Mouse (Mus musculus): Measurements from ENCODE around the gene Pzp.

Gene Pzp

DNA sequence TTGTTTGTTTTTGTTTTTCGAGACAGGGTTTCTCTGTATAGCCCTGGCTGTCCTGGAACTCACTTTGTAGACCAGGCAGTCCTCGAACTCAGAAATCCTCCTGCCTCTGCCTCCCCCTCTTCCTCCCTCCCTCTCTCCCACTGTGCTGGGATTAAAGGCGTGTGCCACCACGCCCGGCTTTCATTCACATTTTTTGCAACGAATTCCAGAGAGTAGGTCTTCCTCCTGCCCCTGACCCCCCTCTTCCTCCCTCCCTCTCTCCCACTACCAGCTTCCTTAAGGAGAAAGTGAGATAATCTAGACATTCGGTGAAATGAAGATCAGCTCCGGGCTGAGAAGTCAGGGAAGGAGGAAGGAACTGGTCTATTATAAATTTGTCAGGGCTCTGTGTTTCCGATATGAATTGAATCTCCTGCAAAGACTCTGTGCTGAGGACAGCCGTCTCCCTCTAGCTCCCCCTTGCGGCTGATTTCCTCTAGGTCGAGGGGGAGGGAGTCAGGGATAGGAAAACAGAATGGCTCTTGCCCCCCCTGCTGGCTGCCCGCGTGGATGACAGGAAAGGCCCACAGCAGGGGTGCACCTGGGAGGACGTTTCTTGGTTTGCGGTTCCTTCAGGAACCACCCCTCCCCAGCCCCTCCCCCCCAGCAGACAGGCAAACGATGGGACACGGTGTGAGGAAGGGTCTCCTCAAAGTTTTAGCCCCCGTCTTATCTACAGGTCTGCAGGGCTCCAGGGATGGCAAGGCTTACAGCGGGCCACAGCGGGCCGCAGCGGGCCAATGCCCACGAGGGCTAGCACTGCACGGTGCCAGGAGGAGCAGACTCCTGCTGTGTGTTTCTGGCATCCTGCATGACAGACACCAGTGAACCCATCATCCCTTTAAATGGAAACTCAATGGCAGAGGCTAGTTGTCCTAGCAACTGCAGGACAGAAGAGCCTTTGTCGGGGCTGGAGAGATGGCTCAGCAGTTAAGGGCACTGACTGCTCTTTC is 46.8 kb downstream of the Pzp start:
- peak; percentile 99 for ATAC-seq (ENCODE audit: low TSS enrichment)

- ATAC-seq (ENCODE audit: low TSS enrichment), result no peak
These were observed 49.0 kb downstream of the Pzp start for GRCm38 (mm10) chr6:128477495-128477894.

DNA sequence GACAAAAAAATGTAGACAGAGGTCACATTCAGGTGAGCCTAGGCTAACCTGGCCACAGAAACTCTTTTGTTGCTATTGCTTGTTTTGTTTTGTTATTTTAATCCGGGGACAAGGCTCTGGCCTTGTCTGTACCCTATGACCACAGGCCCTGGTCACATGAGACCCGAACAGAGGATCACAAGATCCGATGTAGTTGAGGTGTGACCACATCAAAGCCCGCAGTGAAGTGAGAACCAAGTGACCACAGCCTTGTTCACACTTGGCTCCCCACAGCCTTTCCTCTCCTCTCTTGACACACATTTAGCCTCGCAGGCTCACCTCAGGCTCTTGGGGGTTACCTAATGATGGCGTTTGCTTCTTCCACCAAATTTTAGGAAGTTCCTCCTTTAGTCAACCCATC is 52.4 kb downstream of the Pzp start:
- no peak for ATAC-seq (ENCODE audit: low TSS enrichment)

DNA sequence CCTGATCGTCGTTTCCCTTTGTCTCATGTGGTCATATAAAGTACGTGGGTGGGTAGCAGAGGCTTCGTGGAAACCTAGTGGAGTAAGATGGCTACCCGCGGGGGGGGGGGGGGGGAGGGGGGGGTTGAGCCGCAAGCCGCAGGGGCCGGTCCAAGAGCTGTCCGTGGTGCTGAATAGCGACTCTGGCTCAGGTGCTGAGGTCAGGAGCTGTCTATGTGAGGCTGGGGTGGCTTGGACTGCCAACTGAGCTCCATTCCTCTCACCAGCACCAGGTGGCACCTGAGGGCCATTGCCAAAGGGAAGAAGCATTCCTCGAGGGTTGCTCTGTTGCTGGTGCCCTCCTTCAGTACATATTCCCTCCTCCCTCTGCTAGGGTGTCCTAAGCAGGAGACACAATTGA is 57.1 kb downstream of the Pzp start:
- peak; percentile 55; the same call in 1 of the 2 replicates for ATAC-seq (ENCODE audit: low TSS enrichment)

DNA sequence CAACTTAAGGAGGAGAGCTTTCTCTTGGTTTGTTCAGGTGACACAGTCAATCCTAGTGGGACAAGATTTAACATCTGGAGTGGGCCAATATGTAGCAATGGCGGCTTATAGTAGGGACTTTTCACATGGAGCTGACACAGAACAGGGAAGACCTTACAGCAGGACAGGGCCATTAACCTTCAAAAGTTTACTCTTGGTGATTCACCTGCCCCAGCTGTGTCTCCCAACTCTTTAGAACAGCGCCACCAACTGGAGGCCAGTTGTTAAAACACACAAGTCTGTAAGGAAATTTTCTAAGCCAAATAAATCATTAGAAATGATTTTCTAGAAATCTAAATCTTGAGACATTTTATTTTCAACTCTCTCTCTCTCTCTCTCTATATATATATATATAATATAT is 59.2 kb downstream of the Pzp start:
- no peak for ATAC-seq (ENCODE audit: low TSS enrichment)

- ATAC-seq (ENCODE audit: low TSS enrichment), result no peak
These were observed 60.0 kb downstream of the Pzp start for GRCm38 (mm10) chr6:128466563-128466962.

DNA sequence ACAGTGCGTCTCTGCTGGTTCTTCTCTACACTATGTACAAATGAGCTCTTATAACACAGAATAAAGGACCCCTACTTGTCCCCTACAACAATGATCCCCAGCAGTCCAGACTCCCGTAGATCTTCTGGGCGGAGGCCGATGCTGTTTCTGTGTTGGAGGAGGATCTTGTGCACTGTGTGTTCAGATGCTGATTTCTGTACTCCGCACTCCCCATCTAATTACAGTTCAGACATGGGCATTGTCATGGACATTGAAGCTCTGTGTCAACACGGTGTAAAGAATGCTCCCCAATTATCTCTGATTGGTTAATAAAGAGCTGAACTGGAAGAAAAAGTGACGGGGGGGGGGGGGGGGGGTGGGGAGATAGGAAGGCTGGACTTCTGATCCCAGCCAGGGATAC is 60.5 kb downstream of the Pzp start:
- no peak for ATAC-seq (ENCODE audit: low TSS enrichment)

DNA sequence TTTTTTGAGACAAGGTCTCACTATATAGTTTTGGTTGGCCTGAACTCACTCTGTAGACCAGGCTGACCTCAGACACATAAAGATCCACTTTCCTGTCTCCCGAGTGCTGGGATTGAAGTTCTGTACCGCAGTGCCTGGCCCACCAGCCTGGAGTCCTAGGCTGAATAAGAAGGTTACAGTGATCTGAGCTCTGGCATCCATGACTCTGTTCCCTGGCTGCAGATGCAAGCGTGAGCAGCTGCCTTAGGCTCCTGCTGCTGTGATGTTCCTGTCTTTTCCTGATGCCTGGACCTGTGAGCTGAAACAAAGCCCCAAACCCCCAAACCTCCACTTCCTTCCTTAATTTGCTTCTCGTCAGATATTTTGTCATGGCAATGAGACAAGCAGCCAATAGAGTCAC is 61.5 kb downstream of the Pzp start:
- ATAC-seq (ENCODE audit: low TSS enrichment), result no peak

GRCm38 (mm10) chr6:128461606-128462005 is 64.9 kb downstream of the Pzp start:
- no peak for ATAC-seq (ENCODE audit: low TSS enrichment)

DNA sequence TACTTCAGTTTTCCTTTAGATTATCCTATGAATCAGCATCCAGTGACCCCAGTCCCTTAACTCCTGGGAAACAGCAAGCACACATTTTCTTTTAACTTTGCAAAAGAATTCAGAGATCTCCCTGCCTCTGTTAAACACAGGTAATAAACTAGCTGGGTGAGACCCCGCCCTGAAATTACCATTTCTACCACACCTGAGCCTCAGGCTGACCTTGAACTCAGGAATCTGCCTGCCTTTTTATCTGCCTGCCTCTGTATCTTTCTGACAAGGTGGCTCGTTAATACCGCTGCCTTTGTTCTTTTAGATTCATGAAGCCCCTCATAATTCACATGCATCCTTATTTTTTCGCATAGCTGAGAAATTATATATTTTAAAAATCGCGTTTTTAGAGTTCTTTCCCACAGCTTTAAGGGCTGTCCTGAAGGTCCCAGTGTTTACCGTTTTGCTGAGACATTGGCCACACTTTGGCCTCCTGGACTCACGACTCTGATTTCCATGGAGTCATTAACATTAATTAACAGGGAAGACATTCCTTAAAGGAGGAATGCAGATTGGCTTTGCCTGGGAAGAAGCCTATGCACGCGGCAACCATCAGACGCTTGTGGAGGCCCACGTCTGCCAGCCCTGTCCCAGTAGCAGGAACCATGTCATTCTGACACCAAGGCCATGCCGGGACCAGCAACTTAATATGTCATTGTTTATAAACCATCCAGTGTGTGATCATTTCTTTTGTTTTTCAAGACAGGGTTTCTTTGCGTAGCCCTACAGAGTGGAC is 65.6 kb downstream of the Pzp start:
- ATAC-seq (ENCODE audit: low TSS enrichment), result no peak

DNA sequence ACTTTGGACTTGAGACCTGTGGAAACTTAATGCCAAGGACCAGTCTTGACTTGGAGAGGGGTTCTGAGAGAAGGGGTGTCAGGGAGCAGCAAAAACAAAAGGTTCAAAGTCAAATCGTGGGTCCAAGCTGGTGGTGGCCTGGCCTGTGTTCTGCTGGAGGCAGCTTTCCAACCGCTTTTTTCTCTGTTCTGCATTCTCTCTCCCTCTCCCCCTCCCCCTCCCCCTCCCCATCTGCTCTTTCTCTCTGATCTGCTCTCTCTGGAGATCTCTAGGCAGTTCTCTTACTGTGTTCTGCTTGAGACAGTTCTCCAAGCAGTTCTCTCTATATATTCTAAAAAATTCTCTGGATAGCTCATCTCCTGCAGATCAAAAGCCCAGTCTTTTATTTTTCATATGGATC is 66.2 kb downstream of the Pzp start:
- peak; percentile 47; the same call in 1 of the 2 replicates for ATAC-seq (ENCODE audit: low TSS enrichment)

DNA sequence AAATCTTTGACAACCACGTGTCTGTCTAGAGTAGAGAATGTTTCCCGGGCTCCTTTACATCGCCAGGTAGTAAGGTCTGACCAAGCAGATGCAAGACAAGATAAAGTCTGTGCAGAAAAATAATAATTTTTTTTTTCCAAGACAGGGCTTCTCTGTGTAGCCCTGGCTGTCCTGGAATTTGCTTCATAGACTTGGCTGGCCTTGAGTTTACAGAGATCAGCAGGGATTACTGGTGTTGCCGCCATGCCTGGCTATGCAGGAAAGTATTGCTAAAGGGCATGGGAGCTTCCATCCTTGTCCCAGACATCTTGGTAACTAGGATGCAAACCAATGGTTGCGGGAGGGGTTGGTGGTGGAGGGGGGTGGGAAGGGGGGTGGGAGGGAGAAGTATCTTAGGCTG is 69.3 kb downstream of the Pzp start:
- ATAC-seq (ENCODE audit: low TSS enrichment), result no peak

DNA sequence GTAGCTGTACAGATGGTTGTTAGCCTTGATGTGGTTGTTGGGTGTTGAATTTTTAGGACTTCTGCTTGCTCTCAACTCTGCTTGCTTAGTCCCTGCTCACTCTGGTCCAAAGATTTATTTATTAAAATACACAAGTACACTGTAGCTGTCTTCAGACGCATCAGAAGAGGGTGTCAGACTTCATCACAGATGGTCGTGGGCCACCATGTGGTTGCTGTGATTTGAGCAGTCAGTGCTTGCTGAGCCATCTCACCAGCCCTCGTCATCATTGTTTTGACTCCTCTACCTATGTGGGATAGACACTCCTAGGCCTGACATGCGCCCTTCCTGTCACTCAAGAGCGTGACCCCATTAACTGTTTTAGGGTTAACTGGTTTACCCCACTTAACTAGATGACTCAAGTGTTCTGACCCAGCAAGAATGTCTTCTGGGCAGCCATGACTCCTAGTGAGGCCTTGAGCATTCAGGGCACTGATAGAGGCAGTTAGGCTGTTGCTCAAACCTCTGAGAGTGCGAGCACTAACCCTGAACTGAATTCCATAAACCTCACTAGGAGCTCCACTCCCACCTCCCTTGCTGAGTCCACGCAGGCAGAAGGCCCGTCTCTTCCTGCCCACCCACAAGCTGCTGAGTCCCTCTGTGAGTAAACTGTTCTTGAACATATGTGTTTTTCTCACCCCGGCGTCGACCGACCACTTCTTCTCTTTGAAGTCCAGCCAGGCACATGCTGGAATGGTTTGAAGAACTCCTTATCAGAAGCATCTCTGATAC is 70.5 kb downstream of the Pzp start:
- peak; percentile 50 for ATAC-seq (ENCODE audit: low TSS enrichment)

DNA sequence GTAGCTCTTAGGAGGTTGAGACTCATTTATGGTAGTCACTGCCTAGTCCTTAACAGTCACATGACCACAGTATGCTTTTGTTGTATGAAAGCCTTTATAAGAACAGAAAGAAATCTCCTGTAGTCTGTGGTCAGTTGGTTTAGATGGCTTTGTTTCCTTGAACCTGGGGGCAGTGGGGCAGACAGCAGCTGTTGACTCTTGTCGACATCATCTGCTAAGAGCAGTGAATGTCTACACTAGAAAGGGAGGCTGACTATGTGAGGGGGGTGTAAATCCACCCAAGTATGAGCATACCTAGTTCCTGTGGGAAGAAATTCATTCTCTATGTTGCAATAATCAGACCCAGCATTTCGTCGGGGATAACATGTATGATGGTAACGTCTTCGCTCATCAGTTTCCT is 79.5 kb downstream of the Pzp start:
- ATAC-seq (ENCODE audit: low TSS enrichment), result no peak

GRCm38 (mm10) chr6:128445761-128446535 is 80.6 kb downstream of the Pzp start:
- ATAC-seq (ENCODE audit: low TSS enrichment), result peak; percentile 94

GRCm38 (mm10) chr6:128440238-128440637 is 86.3 kb downstream of the Pzp start:
- ATAC-seq (ENCODE audit: low TSS enrichment), result no peak

GRCm38 (mm10) chr6:128438871-128439341 is 87.6 kb downstream of the Pzp start:
- peak; percentile 10 for ATAC-seq (ENCODE audit: low TSS enrichment)

DNA sequence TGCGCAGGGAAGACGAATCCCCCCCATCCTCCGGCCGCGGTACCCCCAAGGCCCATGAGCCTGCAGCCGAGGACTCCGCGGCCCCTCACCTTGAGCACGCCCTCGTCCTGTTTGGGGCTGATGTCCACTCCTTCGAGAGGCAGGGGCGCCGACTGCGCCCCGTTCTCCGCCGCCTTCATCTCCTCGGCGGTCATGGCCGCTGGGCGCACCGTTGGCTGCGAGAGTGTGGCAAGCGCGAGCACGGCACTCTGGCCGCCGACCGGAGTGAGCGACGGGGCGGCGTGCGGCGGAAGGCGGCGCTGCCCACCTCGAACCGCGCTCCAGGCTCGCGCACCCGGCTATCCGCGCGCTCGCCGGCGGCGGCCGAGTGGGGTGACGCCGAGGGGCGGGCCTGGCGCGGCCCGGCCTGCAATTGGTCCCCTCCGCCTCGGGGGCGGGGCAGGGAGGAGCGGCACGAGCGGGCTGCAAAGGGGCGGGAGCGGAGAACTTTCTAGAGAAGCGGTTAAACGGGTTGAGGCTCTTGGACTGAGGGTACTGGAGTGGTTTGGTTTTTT is 88.1 kb downstream of the Pzp start, which contains the start of gene Fkbp4:
Gene Fkbp4 (minus strand): TSS at position 361 of the 554 bp plus-strand sequence.
- ATAC-seq (ENCODE audit: low TSS enrichment), result peak; percentile 91

GRCm38 (mm10) chr6:128437731-128438316 is 88.7 kb downstream of the Pzp start:
- peak; percentile 60 for ATAC-seq (ENCODE audit: low TSS enrichment)

DNA sequence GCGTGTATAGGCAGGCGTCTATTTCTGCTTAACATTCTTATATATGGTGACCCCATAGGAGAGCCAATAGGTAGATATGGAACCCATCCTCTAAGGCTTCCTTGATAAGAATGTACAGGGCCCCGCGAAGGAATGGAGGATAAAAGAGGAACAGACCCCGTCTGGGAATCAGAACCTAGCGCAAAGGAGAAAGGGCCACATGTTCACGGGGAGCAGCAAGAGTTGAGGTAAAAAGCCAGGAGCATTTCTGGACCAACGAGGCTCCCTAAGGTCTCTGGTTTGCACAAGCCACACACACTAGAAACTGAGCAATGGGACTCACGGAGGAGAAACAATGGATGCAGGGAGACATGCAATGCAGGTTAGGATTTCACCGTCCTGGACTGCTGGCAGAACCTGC is 89.2 kb downstream of the Pzp start:
- ATAC-seq (ENCODE audit: low TSS enrichment), result peak; percentile 4

Data from frontal cortex, adult (tissue).